In genomic region chr2:22721522-22722470, GRCm38 (mm10) we compare ENCODE assay signal across 8 mouse cellular contexts. TPM values are rescaled to one million over a fixed set of nuclear protein-coding genes. Genes with fewer than 3 reads are reported as not detected.
DNase-seq lines count a peak whose midpoint lies in the region; ATAC-seq and TF ChIP-seq lines count a peak whose summit lies in the region.

No protein-coding gene starts in this region.

- no peak overlapping the region for H3K9ac ChIP-seq in limb, embryonic 12.5 days (replicated peaks)
- H3K9ac ChIP-seq in midbrain, postnatal 0 days (replicated peaks; ENCODE audit: low read length, poor library complexity, severe bottlenecking) = no peak overlapping the region
- no peak overlapping the region for H3K9ac ChIP-seq in stomach, postnatal 0 days (ENCODE audit: low read length)

- H3K4me1 ChIP-seq in embryonic facial prominence, embryonic 10.5 days = no peaks in the 10 kb centered on the region
- H3K4me1 ChIP-seq in limb, embryonic 12.5 days (replicated peaks) = no peaks in the 10 kb centered on the region
- no peaks in the 10 kb centered on the region for H3K4me1 ChIP-seq in midbrain, postnatal 0 days (ENCODE audit: insufficient read depth, low read length)
- no peaks in the 10 kb centered on the region for H3K4me1 ChIP-seq in stomach, postnatal 0 days (replicated peaks; ENCODE audit: control insufficient read depth, insufficient read depth)

- 31% methylated on average over 8 of the region's 8 CpGs for WGBS in embryonic facial prominence, embryonic 10.5 days
- WGBS in limb, embryonic 12.5 days = 32% methylated on average over 8 of the region's 8 CpGs
- 22% methylated on average over 8 of the region's 8 CpGs for WGBS in midbrain, postnatal 0 days
- 22% methylated on average over 8 of the region's 8 CpGs for WGBS in stomach, postnatal 0 days

- no peaks in the 10 kb centered on the region for H3K36me3 ChIP-seq in embryonic facial prominence, embryonic 10.5 days (replicated peaks)
- H3K36me3 ChIP-seq in limb, embryonic 12.5 days = no peaks in the 10 kb centered on the region
- H3K36me3 ChIP-seq in midbrain, postnatal 0 days (ENCODE audit: insufficient read depth, low read length) = no peaks in the 10 kb centered on the region
- no peaks in the 10 kb centered on the region for H3K36me3 ChIP-seq in stomach, postnatal 0 days (ENCODE audit: control insufficient read depth, insufficient read depth, low read length)

- TF ChIP-seq EP300 in stomach, postnatal 0 days (optimal IDR thresholded peaks at IDR 0.05) = no peak

- peak; percentile 89 for DNase-seq in CD4-positive helper T cell, adult 2 months (ENCODE audit: low read depth, low spot score)
- DNase-seq in adrenal gland, adult 8-10 months = peak; percentile 41
- peak; percentile 46 for DNase-seq in embryonic facial prominence, embryonic 10.5 days (ENCODE audit: low spot score)
- DNase-seq in heart, adult 18-20 months = peak; percentile 64 to 79
- DNase-seq in kidney, adult 11 months = peak; percentile 24
- peak; percentile 92 for DNase-seq in midbrain, postnatal 0 days (ENCODE audit: low spot score)
- peak; percentile 53 for DNase-seq in stomach, postnatal 0 days (ENCODE audit: low spot score)

- ATAC-seq in limb, embryonic 12.5 days (ENCODE audit: insufficient number of reproducible peaks, insufficient read depth, low FRiP score, low TSS enrichment, low read depth) = peak; percentile 71
- peak; percentile 94 for ATAC-seq in midbrain, postnatal 0 days (ENCODE audit: low FRiP score)
- ATAC-seq in stomach, postnatal 0 days (ENCODE audit: low FRiP score, low TSS enrichment) = peak; percentile 88

- no peak overlapping the region for H3K4me3 ChIP-seq in embryonic facial prominence, embryonic 10.5 days
- no peak overlapping the region for H3K4me3 ChIP-seq in limb, embryonic 12.5 days (replicated peaks)
- no peak overlapping the region for H3K4me3 ChIP-seq in midbrain, postnatal 0 days (ENCODE audit: low read depth, low read length)
- H3K4me3 ChIP-seq in stomach, postnatal 0 days (ENCODE audit: low read depth, low read length) = no peak overlapping the region

- H3K27me3 ChIP-seq in embryonic facial prominence, embryonic 10.5 days (replicated peaks; ENCODE audit: low read depth, poor library complexity, severe bottlenecking) = no peaks in the 10 kb centered on the region
- no peaks in the 10 kb centered on the region for H3K27me3 ChIP-seq in limb, embryonic 12.5 days
- H3K27me3 ChIP-seq in midbrain, postnatal 0 days (ENCODE audit: insufficient read depth, low read length) = no peaks in the 10 kb centered on the region
- no peaks in the 10 kb centered on the region for H3K27me3 ChIP-seq in stomach, postnatal 0 days (ENCODE audit: control insufficient read depth, insufficient read depth, low read length)

- no peaks in the 10 kb centered on the region for H3K9me3 ChIP-seq in embryonic facial prominence, embryonic 10.5 days
- H3K9me3 ChIP-seq in limb, embryonic 12.5 days = no peaks in the 10 kb centered on the region
- H3K9me3 ChIP-seq in midbrain, postnatal 0 days (ENCODE audit: low read length) = no peaks in the 10 kb centered on the region
- H3K9me3 ChIP-seq in stomach, postnatal 0 days (ENCODE audit: control insufficient read depth, low read length) = no peaks in the 10 kb centered on the region

- TF ChIP-seq CTCF in midbrain, postnatal 0 days (IDR thresholded peaks at IDR 0.05) = peak; percentile 94
- peak; percentile 94 for TF ChIP-seq CTCF in stomach, postnatal 0 days (IDR thresholded peaks at IDR 0.05; ENCODE audit: low read depth)

- no peak overlapping the region for H3K27ac ChIP-seq in embryonic facial prominence, embryonic 10.5 days (replicated peaks)
- no peak overlapping the region for H3K27ac ChIP-seq in limb, embryonic 12.5 days
- H3K27ac ChIP-seq in midbrain, postnatal 0 days (ENCODE audit: low read depth, low read length) = peak overlapping the region; percentile 34; the same call in 1 of the 2 replicates
- no peak overlapping the region for H3K27ac ChIP-seq in stomach, postnatal 0 days (replicated peaks)

- H3K4me2 ChIP-seq in limb, embryonic 12.5 days = no peak overlapping the region
- no peak overlapping the region for H3K4me2 ChIP-seq in midbrain, postnatal 0 days (ENCODE audit: low read depth, low read length, poor library complexity, severe bottlenecking)
- H3K4me2 ChIP-seq in stomach, postnatal 0 days (replicated peaks; ENCODE audit: low read depth) = no peak overlapping the region

RNA-seq across cellular contexts. Expression of gene Apbb1ip, which starts 52.1 kb away (rescaled TPM):
- 1 to 10 TPM; 3.1 to 6.2 (median 5.0) TPM for total RNA-seq in adrenal gland, adult 8-10 months (2022)
- polyA plus RNA-seq in embryonic facial prominence, embryonic 10.5 days (2016; fragmentation: Nextera tagmentation; extraction: Ambion mirVana) = 1.6 and 1.8 TPM in 2 replicates
- 1 to 10 TPM; 2.5 to 4.9 TPM for total RNA-seq in heart, adult 18-20 months (2021)
- 0.63 and 0.69 TPM in 2 replicates for polyA plus RNA-seq in limb, embryonic 12.5 days (2016; fragmentation: Nextera tagmentation; extraction: Ambion mirVana)
- total RNA-seq in midbrain, postnatal 0 days (2014; rRNA removed) = 1.0 and 1.1 TPM in 2 replicates
- polyA plus RNA-seq in midbrain, postnatal 0 days (2015; fragmentation: Nextera tagmentation; extraction: Ambion mirVana) = 1.4 and 1.7 TPM in 2 replicates
- polyA plus RNA-seq in stomach, postnatal 0 days (2015; fragmentation: Nextera tagmentation; extraction: Ambion mirVana) = 0.79 and 1.5 TPM in 2 replicates

Comparison
In these comparisons a context has a peak if more than half of its experiments do, and no peak if none do; other contexts are left out.
1. DNase-seq: peak in every context shown above with its lines; median percentile 92 in midbrain, postnatal 0 days; 89 in CD4-positive helper T cell, adult 2 months; 72 in heart, adult 18-20 months; 53 in stomach, postnatal 0 days; 46 in embryonic facial prominence, embryonic 10.5 days; 41 in adrenal gland, adult 8-10 months; 24 in kidney, adult 11 months.